Mouse (Mus musculus) embryonic fibroblast, embryonic 13.5 days (primary cell): Measurements from ENCODE around the gene Il2rb.

Source experiments
- CTCF ChIP-seq: IDR thresholded peaks from 2 replicates; pipeline ENCODE4 v1.5.1; 2011; ENCODE audit warnings: mild to moderate bottlenecking, control low read depth, low read length, moderate library complexity, borderline replicate concordance; ENCODE audit not compliant: insufficient read depth
- POLR2A ChIP-seq: IDR thresholded peaks from 2 replicates; pipeline ENCODE4 v1.6.1; 2011; ENCODE audit warnings: low read depth, mild to moderate bottlenecking, control low read depth, low read length, moderate library complexity

- TF ChIP-seq CTCF, result no peak
- TF ChIP-seq POLR2A, result no peak
These were observed 35.1 kb upstream of the Il2rb start for GRCm38 (mm10) chr15:78530141-78530540.
